Mouse (Mus musculus) hindbrain, embryonic 13.5 days (tissue): ENCODE results near the gene Foxn3. TPM values are rescaled to one million over a fixed set of nuclear protein-coding genes. Genes with fewer than 3 reads are reported as not detected.

Experiments
- ATAC-seq: fragments of 200-750 bp; cut with Nextera tagmentation; 2 replicates; pipeline ENCODE4 v1.8.0; 2017; ENCODE audit warnings: moderate TSS enrichment; ENCODE audit not compliant: low FRiP score
- H3K27ac ChIP-seq: fragments of 300-500 bp; sonication (generic); 2 replicates; pipeline ENCODE4 v1.5.1; 2015; ENCODE audit warnings: inconsistent platforms, mild to moderate bottlenecking, moderate library complexity
- H3K27me3 ChIP-seq: fragments of 300-500 bp; sonication (generic); 2 replicates; pipeline ENCODE4 v1.6.1; 2015; ENCODE audit warnings: mild to moderate bottlenecking, inconsistent platforms
- H3K36me3 ChIP-seq: fragments of 300-500 bp; sonication (generic); 2 replicates; pipeline ENCODE4 v1.6.1; 2015; ENCODE audit warnings: mild to moderate bottlenecking, inconsistent platforms
- H3K4me1 ChIP-seq: fragments of 300-500 bp; sonication (generic); replicated peaks from 2 replicates; pipeline ENCODE4 v1.6.1; 2015; ENCODE audit warnings: inconsistent platforms
- H3K4me2 ChIP-seq: fragments of 300-500 bp; sonication (generic); 2 replicates; pipeline ENCODE4 v1.6.1; 2015; ENCODE audit warnings: inconsistent platforms, mild to moderate bottlenecking, moderate library complexity
- H3K4me3 ChIP-seq: fragments of 300-500 bp; sonication (generic); 2 replicates; pipeline ENCODE4 v1.5.1; 2015; ENCODE audit warnings: mild to moderate bottlenecking, inconsistent platforms
- H3K9ac ChIP-seq: fragments of 300-500 bp; sonication (generic); 2 replicates; pipeline ENCODE4 v1.6.1; 2015; ENCODE audit warnings: mild to moderate bottlenecking, inconsistent platforms
- H3K9me3 ChIP-seq: fragments of 300-500 bp; sonication (generic); 2 replicates; pipeline ENCODE4 v1.6.1; 2016; ENCODE audit warnings: inconsistent platforms
- WGBS: fragments of 180-500 bp; shearing (Covaris S2); methylation state at CpG from one replicate; pipeline ENCODE4 v1.1.7; 2015; 5-methylcytosine and 5-hydroxymethylcytosine counted together
- polyA plus RNA-seq: library from polyadenylated mRNA; unstranded; fragments of >200 nt; fragmentation: Nextera tagmentation; extraction: Ambion mirVana; gene quantifications from 2 replicates; pipeline ENCODE4 v1.2.1, GENCODE M21; 2015

The Foxn3 gene
- polyA plus RNA-seq, 1 experiment from 2014 or later = 83.6 TPM

GRCm38 (mm10) chr12:99280826-99281225 is 282.6 kb downstream of the Foxn3 start:
- H3K4me3 ChIP-seq = no peak overlapping the region
- H3K27me3 ChIP-seq = no peaks in the 10 kb centered on the region
- H3K9me3 ChIP-seq = no peaks in the 10 kb centered on the region
- WGBS = 89% methylated on average over 13 of the region's 13 CpGs
- no peak overlapping the region for H3K9ac ChIP-seq
- 0 out of 2 replicates have a peak, but pooled peaks cover 2% of the 10 kb centered on the region for H3K36me3 ChIP-seq
- H3K4me2 ChIP-seq = no peak overlapping the region
- no peak for ATAC-seq
- no peak overlapping the region for H3K27ac ChIP-seq
- H3K4me1 ChIP-seq = peaks cover 48% of the 10 kb centered on the region

GRCm38 (mm10) chr12:99280291-99280690 is 283.1 kb downstream of the Foxn3 start:
- ATAC-seq = no peak
- Histone ChIP-seq H3K4me2 (no peak overlapping the region), H3K9me3 (no peaks in the 10 kb centered on the region), H3K27ac (no peak overlapping the region), H3K4me3 (no peak overlapping the region), H3K36me3 (0 out of 2 replicates have a peak, but pooled peaks cover 2% of the 10 kb centered on the region), H3K4me1 (peaks cover 43% of the 10 kb centered on the region), H3K9ac (no peak overlapping the region), H3K27me3 (no peaks in the 10 kb centered on the region)
- 78% methylated on average over 4 of the region's 4 CpGs for WGBS

GRCm38 (mm10) chr12:99279426-99279825 is 284.0 kb downstream of the Foxn3 start:
- Histone ChIP-seq H3K4me3 (no peak overlapping the region), H3K9me3 (no peaks in the 10 kb centered on the region), H3K4me2 (no peak overlapping the region), H3K9ac (no peak overlapping the region), H3K27me3 (no peaks in the 10 kb centered on the region), H3K36me3 (0 out of 2 replicates have a peak, but pooled peaks cover 2% of the 10 kb centered on the region), H3K27ac (no peak overlapping the region), H3K4me1 (peaks cover 39% of the 10 kb centered on the region)
- 88% methylated on average over 4 of the region's 4 CpGs for WGBS
- ATAC-seq = no peak

- ATAC-seq = no peak
- 86% methylated on average over 1 of the region's 1 CpGs for WGBS
Measured at GRCm38 (mm10) chr12:99274589-99274988, 288.8 kb downstream of the Foxn3 start.

DNA sequence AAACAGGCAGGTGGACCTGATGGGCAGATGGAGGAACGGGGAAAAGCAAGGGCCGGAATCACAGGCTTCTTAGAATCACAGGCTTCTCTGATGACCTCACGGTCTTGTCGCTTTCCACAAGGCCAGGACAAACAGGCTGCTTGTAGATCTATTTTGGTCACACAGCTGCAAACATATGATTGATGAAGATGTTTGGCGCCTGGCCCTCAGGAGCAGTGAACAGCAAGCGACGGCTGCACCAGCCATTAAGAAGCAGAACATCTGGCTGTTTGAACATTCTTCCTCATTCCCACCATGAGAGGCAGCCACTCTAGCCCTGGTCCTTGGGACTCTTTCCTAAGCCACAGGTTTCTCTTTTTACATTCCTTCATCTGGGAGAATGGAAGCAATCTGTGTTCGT is 294.0 kb downstream of the Foxn3 start:
- Histone ChIP-seq H3K9me3 (no peaks in the 10 kb centered on the region), H3K4me2 (no peak overlapping the region), H3K4me3 (no peak overlapping the region), H3K36me3 (0 out of 2 replicates have a peak, but pooled peaks cover 2% of the 10 kb centered on the region), H3K4me1 (peaks cover 37% of the 10 kb centered on the region), H3K9ac (no peak overlapping the region), H3K27ac (peak overlapping the region; percentile 32; the same call in 1 of the 2 replicates), H3K27me3 (no peaks in the 10 kb centered on the region)
- WGBS = 57% methylated on average over 8 of the region's 8 CpGs
- no peak for ATAC-seq

More at GRCm38 (mm10) chr12:99274589-99274988, 288.8 kb downstream of the Foxn3 start:
- no peak overlapping the region for H3K4me2 ChIP-seq
- 0 out of 2 replicates have a peak, but pooled peaks cover 2% of the 10 kb centered on the region for H3K36me3 ChIP-seq
- no peak overlapping the region for H3K4me3 ChIP-seq
- no peaks in the 10 kb centered on the region for H3K27me3 ChIP-seq
- no peak overlapping the region for H3K27ac ChIP-seq
- no peak overlapping the region for H3K9ac ChIP-seq
- no peaks in the 10 kb centered on the region for H3K9me3 ChIP-seq
- peaks cover 17% of the 10 kb centered on the region for H3K4me1 ChIP-seq

DNA sequence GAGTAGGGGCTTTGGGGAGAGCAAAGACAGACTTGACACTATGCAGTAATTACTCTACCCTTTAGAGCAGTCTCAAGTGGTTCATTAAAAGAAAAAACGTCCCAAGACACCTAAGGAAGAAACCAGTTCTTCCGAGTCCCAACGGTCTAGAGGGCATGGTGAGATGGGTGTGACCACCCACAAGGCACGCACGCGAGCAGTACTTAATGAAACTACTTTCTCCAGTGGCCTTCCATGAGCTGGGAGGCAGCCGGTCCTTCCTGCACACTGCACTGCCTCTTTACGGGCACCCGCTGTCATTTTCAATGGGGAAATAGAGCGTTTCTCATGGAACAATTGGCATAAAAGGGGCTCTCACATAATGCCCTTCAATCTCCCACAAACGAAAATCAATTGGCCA is 294.4 kb downstream of the Foxn3 start:
- H3K27me3 ChIP-seq = no peaks in the 10 kb centered on the region
- 47% methylated on average over 11 of the region's 11 CpGs for WGBS
- H3K4me3 ChIP-seq = no peak overlapping the region
- peak overlapping the region; percentile 32; the same call in 1 of the 2 replicates for H3K27ac ChIP-seq
- no peaks in the 10 kb centered on the region for H3K9me3 ChIP-seq
- H3K36me3 ChIP-seq = 0 out of 2 replicates have a peak, but pooled peaks cover 2% of the 10 kb centered on the region
- no peak overlapping the region for H3K9ac ChIP-seq
- no peak overlapping the region for H3K4me2 ChIP-seq
- H3K4me1 ChIP-seq = peaks cover 39% of the 10 kb centered on the region
- no peak for ATAC-seq

DNA sequence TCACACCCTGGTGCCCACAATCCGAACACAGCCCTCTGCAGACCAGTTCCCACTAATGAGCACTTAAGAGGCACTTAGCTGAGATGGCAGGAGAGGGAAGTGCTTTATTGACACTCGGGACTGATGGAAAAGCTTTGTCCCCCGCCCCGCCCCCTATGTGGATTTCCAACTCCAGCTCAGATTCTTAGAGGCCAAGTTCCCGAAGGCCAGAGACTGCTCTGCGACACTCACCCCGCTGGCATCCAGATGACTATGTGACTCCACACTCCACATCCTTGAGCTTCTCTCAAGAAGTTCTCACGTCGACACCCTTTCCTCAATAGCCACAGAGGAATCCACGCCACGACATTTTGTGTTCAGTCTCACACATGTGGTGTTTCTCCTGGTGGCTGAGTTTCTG is 295.6 kb downstream of the Foxn3 start:
- 0 out of 2 replicates have a peak, but pooled peaks cover 2% of the 10 kb centered on the region for H3K36me3 ChIP-seq
- H3K4me2 ChIP-seq = no peak overlapping the region
- peaks cover 45% of the 10 kb centered on the region for H3K4me1 ChIP-seq
- ATAC-seq = no peak
- no peak overlapping the region for H3K9ac ChIP-seq
- no peak overlapping the region for H3K4me3 ChIP-seq
- no peaks in the 10 kb centered on the region for H3K9me3 ChIP-seq
- H3K27me3 ChIP-seq = no peaks in the 10 kb centered on the region
- whole genome bisulfite sequencing = 84% methylated on average over 11 of the region's 11 CpGs
- H3K27ac ChIP-seq = no peak overlapping the region

DNA sequence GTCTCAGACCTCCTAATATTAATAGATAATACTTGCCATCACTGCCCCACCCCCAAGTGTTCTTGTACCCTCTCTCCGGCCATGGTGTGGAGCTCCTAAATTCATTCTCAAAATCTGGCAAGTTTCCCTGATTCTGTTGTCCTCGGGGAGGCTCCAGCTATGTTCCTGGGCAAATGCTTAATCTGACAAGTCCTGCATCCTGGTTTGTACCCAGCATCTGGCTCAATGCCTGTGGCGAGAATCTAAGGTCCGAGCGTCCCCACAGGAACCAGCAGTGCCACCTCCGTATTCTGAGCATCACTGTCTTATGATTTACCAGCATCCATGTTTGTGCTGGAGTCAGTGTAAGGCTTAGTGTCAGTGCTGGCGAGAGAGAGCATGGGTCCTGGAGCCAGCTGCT is 296.9 kb downstream of the Foxn3 start:
- no peak overlapping the region for H3K4me2 ChIP-seq
- no peak for ATAC-seq

DNA sequence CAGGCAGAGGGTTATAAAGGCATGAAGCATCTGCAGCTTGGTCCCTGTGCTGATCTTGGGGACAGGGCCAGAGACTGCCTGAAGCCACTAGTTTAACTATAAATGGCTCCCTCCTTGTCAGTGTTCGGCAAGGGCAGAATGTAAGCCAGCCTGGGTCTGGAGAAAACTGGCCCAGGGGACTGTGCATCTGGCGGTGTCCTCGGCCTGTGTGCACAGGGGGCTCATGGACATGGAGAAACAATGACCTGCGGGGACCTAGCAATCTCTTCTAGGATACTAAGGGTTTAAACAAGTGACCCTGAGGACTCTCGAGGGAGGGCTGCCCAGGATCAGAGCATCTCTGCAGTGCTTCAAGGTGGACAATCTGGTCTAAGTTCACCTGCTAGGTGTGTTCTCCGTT is 297.6 kb downstream of the Foxn3 start:
- H3K4me1 ChIP-seq = peaks cover 52% of the 10 kb centered on the region
- H3K27me3 ChIP-seq = no peaks in the 10 kb centered on the region
- H3K27ac ChIP-seq = no peak overlapping the region
- no peaks in the 10 kb centered on the region for H3K9me3 ChIP-seq
- WGBS = 84% methylated on average over 6 of the region's 6 CpGs
- H3K4me3 ChIP-seq = no peak overlapping the region
- ATAC-seq = no peak
- H3K36me3 ChIP-seq = 0 out of 2 replicates have a peak, but pooled peaks cover 2% of the 10 kb centered on the region
- no peak overlapping the region for H3K9ac ChIP-seq
- no peak overlapping the region for H3K4me2 ChIP-seq

More for the DNA sequence above, 296.9 kb downstream of the Foxn3 start:
- no peaks in the 10 kb centered on the region for H3K9me3 ChIP-seq
- 77% methylated on average over 7 of the region's 7 CpGs for WGBS
- H3K9ac ChIP-seq = no peak overlapping the region
- H3K36me3 ChIP-seq = 0 out of 2 replicates have a peak, but pooled peaks cover 2% of the 10 kb centered on the region
- no peaks in the 10 kb centered on the region for H3K27me3 ChIP-seq
- H3K4me3 ChIP-seq = no peak overlapping the region
- peaks cover 48% of the 10 kb centered on the region for H3K4me1 ChIP-seq
- H3K27ac ChIP-seq = no peak overlapping the region

GRCm38 (mm10) chr12:99264386-99264785 is 299.0 kb downstream of the Foxn3 start:
- Histone ChIP-seq H3K9ac (no peak overlapping the region), H3K9me3 (no peaks in the 10 kb centered on the region), H3K4me3 (no peak overlapping the region), H3K27me3 (no peaks in the 10 kb centered on the region), H3K4me2 (no peak overlapping the region), H3K36me3 (0 out of 2 replicates have a peak, but pooled peaks cover 2% of the 10 kb centered on the region), H3K27ac (no peak overlapping the region; the same call in 1 of the 2 replicates), H3K4me1 (peaks cover 54% of the 10 kb centered on the region)
- ATAC-seq = no peak
- WGBS = 74% methylated on average over 7 of the region's 7 CpGs

DNA sequence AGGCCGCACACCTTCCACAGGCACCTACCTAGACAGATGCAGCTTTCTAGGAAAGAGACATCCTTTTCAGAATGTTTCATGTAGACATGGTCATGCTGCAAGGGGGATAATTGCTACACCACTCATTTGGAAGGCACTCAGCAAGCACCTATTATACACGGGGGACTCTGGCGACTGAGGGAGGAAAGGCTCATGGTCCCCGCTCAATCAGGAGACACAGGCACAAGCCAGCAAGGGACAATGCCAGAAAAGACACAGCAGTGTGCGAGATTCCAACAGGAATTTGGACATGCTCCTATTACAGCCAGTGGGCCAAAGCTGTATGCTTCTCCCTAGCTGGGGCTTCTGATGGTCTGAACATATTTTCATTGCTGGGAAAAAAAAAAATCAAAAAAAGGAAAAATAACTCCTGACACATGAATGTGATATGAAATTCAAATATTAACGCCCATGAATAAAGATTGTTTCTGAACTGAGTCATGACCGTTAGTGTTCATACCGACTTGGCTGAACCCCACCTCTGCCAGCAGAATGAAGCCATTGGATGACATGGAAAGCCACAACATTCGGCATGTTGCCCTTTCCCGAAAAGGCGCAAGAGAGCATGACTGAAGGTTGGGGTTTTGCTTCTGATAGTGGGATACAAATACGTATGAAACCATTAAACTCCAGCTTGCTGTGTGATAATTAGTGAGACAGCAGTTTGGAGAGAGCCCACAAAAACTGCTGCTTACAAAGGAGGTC is 299.6 kb downstream of the Foxn3 start:
- whole genome bisulfite sequencing = 81% methylated on average over 12 of the region's 12 CpGs
- Histone ChIP-seq H3K27me3 (no peaks in the 10 kb centered on the region), H3K4me1 (peaks cover 54% of the 10 kb centered on the region), H3K4me2 (no peak overlapping the region), H3K27ac (peak overlapping the region; percentile 48), H3K9me3 (no peaks in the 10 kb centered on the region), H3K36me3 (0 out of 2 replicates have a peak, but pooled peaks cover 2% of the 10 kb centered on the region), H3K4me3 (no peak overlapping the region), H3K9ac (no peak overlapping the region)
- ATAC-seq = no peak

DNA sequence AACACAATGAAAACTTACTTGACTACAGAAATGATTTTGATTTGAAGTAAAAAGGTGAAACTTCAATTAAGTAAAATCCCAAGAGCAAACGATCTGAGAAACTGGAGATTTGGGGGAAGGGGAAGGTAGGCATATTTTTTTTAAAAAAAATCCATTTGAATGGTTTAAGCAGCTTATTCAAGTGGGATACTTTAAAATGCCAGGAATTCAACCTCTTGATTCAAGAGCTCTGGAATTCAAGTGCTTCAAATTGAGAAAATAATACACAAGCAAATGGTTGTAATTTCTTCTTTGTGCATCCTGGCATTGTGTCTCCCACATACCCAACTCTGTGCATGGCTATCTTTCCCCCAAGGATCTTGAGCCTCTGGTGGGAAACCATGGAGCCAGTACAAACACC is 300.5 kb downstream of the Foxn3 start:
- Histone ChIP-seq H3K9me3 (no peaks in the 10 kb centered on the region), H3K4me3 (no peak overlapping the region), H3K4me2 (no peak overlapping the region), H3K27ac (no peak overlapping the region), H3K27me3 (no peaks in the 10 kb centered on the region), H3K36me3 (0 out of 2 replicates have a peak, but pooled peaks cover 2% of the 10 kb centered on the region), H3K4me1 (peaks cover 61% of the 10 kb centered on the region), H3K9ac (no peak overlapping the region)
- ATAC-seq = no peak
- WGBS = 96% methylated on average over 1 of the region's 1 CpGs
